Comparison of ENCODE assay signal across 23 mouse cellular contexts in genomic region chr19:25053152-25053551, GRCm38 (mm10). TPM values are rescaled to one million over a fixed set of nuclear protein-coding genes. Genes with fewer than 3 reads are reported as not detected.
DNase-seq lines count a peak whose midpoint lies in the region; ATAC-seq lines count a peak whose summit lies in the region.
"Had no signal": no experiment of that assay in that cellular context is flagged by ENCODE, and none has a peak within 500 bp of the region (broad histone marks: within the 10 kb centered on the region; RNA-seq: fewer than 3 reads in every experiment).

No protein-coding gene starts in this region.

- H3K9ac ChIP-seq in heart, embryonic 16.5 days (ENCODE audit: low read length): no peak overlapping the region
- no peak overlapping the region for H3K9ac ChIP-seq in liver, embryonic 13.5 days
- H3K9ac ChIP-seq: forebrain, embryonic 15.5 days; hindbrain, embryonic 14.5 days; intestine, embryonic 15.5 days; kidney, embryonic 15.5 days; lung, embryonic 15.5 days; midbrain, embryonic 12.5 days; neural tube, embryonic 13.5 days had no signal

- H3K27ac ChIP-seq in heart, embryonic 16.5 days (ENCODE audit: low read length): peak overlapping the region; percentile 41; the same call in 1 of the 2 replicates
- H3K27ac ChIP-seq in liver, embryonic 13.5 days: peak overlapping the region; percentile 64; the same call in 1 of the 2 replicates
- H3K27ac ChIP-seq: forebrain, embryonic 15.5 days; hindbrain, embryonic 14.5 days; intestine, embryonic 15.5 days; kidney, embryonic 15.5 days; lung, embryonic 15.5 days; midbrain, embryonic 12.5 days; neural tube, embryonic 13.5 days had no signal

- WGBS in heart, embryonic 16.5 days: 61% methylated on average over 7 of the region's 7 CpGs
- 61% methylated on average over 7 of the region's 7 CpGs for WGBS in liver, embryonic 13.5 days (ENCODE audit: insufficient replicate concordance)

- peaks cover 4% of the 10 kb centered on the region for H3K4me1 ChIP-seq in heart, embryonic 16.5 days (ENCODE audit: control insufficient read depth, insufficient read depth, low read length)
- H3K4me1 ChIP-seq in liver, embryonic 13.5 days (replicated peaks): peaks cover 36% of the 10 kb centered on the region
- H3K4me1 ChIP-seq: forebrain, embryonic 15.5 days; intestine, embryonic 15.5 days; kidney, embryonic 15.5 days; lung, embryonic 15.5 days; midbrain, embryonic 12.5 days; neural tube, embryonic 13.5 days had no signal

- no peaks in the 10 kb centered on the region for H3K36me3 ChIP-seq in heart, embryonic 16.5 days (ENCODE audit: control insufficient read depth, insufficient read depth)
- no peaks in the 10 kb centered on the region for H3K36me3 ChIP-seq in liver, embryonic 13.5 days
- H3K36me3 ChIP-seq in splenic B cell, adult 2 months (ENCODE audit: control insufficient read depth, insufficient read depth, low read length, poor library complexity, severe bottlenecking): peaks cover 4% of the 10 kb centered on the region
- H3K36me3 ChIP-seq: forebrain, embryonic 15.5 days; intestine, embryonic 15.5 days; kidney, embryonic 15.5 days; lung, embryonic 15.5 days; midbrain, embryonic 12.5 days; neural tube, embryonic 13.5 days had no signal

- peak overlapping the region; percentile 37 for H3K4me3 ChIP-seq in heart, embryonic 16.5 days (ENCODE audit: low read length)
- H3K4me3 ChIP-seq in liver, embryonic 13.5 days (replicated peaks): no peak overlapping the region
- H3K4me3 ChIP-seq: forebrain, embryonic 15.5 days; intestine, embryonic 15.5 days; kidney, embryonic 15.5 days; lung, embryonic 15.5 days; midbrain, embryonic 12.5 days; neural tube, embryonic 13.5 days had no signal

- ATAC-seq in heart, embryonic 16.5 days (replicated peaks; ENCODE audit: extremely low read depth, insufficient read depth, low FRiP score): no peak
- ATAC-seq in liver, embryonic 13.5 days (ENCODE audit: low read depth): no peak
- ATAC-seq: forebrain, embryonic 15.5 days; intestine, embryonic 15.5 days; Patski had no signal

- no peak for DNase-seq in heart, postnatal 36 days
- DNase-seq in thymus, postnatal 0 days (ENCODE audit: low spot score): peak; percentile 48
- DNase-seq in thymus, adult 18-20 months: no peak
- no peak for DNase-seq in liver, embryonic 13.5 days
- peak; percentile 22 for DNase-seq in splenic B cell, adult 2 months (ENCODE audit: low read depth, low spot score)
- no peak for DNase-seq in spleen, postnatal 4 days (ENCODE audit: low spot score in 2 of 2)
- DNase-seq in spleen, postnatal 36 days (ENCODE audit: low spot score in 2 of 2): no peak
- DNase-seq: adrenal gland, postnatal 14 days; cerebellum, adult 11-12 months; cerebellum, postnatal 25 days; embryo, embryonic 11 days; gastrocnemius, postnatal 25 days; heart, postnatal 14 days; lung, postnatal 4 days had no signal

- no peaks in the 10 kb centered on the region for H3K9me3 ChIP-seq in heart, embryonic 16.5 days (replicated peaks; ENCODE audit: control insufficient read depth, low read length)
- H3K9me3 ChIP-seq in liver, embryonic 13.5 days (replicated peaks): no peaks in the 10 kb centered on the region
- H3K9me3 ChIP-seq: forebrain, embryonic 15.5 days; intestine, embryonic 15.5 days; kidney, embryonic 15.5 days; lung, embryonic 15.5 days; midbrain, embryonic 12.5 days; neural tube, embryonic 13.5 days had no signal

- no peaks in the 10 kb centered on the region for H3K27me3 ChIP-seq in heart, embryonic 16.5 days (ENCODE audit: control insufficient read depth, insufficient read depth, low read length)
- no peaks in the 10 kb centered on the region for H3K27me3 ChIP-seq in liver, embryonic 13.5 days
- no peaks in the 10 kb centered on the region for H3K27me3 ChIP-seq in splenic B cell, adult 2 months (ENCODE audit: control insufficient read depth, insufficient read depth, low read length, poor library complexity, severe bottlenecking)
- H3K27me3 ChIP-seq: forebrain, embryonic 15.5 days; intestine, embryonic 15.5 days; kidney, embryonic 15.5 days; lung, embryonic 15.5 days; midbrain, embryonic 12.5 days; neural tube, embryonic 13.5 days had no signal

- intact Hi-C loops in heart, postnatal 36 days (cut with DNase I): no loop called here

- H3K4me2 ChIP-seq in heart, embryonic 16.5 days (ENCODE audit: low read depth, low read length): 0 out of 2 replicates have a peak overlapping the region, but pooled peaks have one; percentile 13
- no peak overlapping the region; the same call in 1 of the 2 replicates for H3K4me2 ChIP-seq in liver, embryonic 13.5 days
- H3K4me2 ChIP-seq: forebrain, embryonic 15.5 days; hindbrain, embryonic 14.5 days; intestine, embryonic 15.5 days; kidney, embryonic 15.5 days; lung, embryonic 15.5 days; midbrain, embryonic 12.5 days; neural tube, embryonic 13.5 days had no signal

RNA-seq across cellular contexts. Expression of gene Dock8, which starts 53.8 kb away (rescaled TPM):
- 4.4 and 8.3 TPM in 2 replicates for polyA plus RNA-seq in heart, embryonic 16.5 days (2015; fragmentation: Nextera tagmentation; extraction: Ambion mirVana)
- 10 to 100 TPM; 17.5 to 27.3 TPM for total RNA-seq in heart, postnatal 36 days (2021)
- 66.7 and 80.1 TPM in 2 replicates for polyA plus RNA-seq in thymus, postnatal 0 days (2015; fragmentation: Nextera tagmentation; extraction: Ambion mirVana)
- polyA plus RNA-seq in liver, embryonic 13.5 days (2015; fragmentation: Nextera tagmentation; extraction: Ambion mirVana): 6.7 and 7.9 TPM in 2 replicates

Comparison
In these comparisons a context has a peak if more than half of its experiments do, and no peak if none do; other contexts are left out.
1. DNase-seq: peak in thymus, postnatal 0 days (single experiment) and splenic B cell, adult 2 months (single experiment); none in heart, postnatal 36 days (0 of 2), thymus, adult 18-20 months (0 of 2), liver, embryonic 13.5 days (single experiment), spleen, postnatal 4 days (0 of 2) and spleen, postnatal 36 days (0 of 2).